Mouse (Mus musculus) myocyte (in vitro differentiated cells): ENCODE data around the gene Myh6. TPM values are rescaled to one million over a fixed set of nuclear protein-coding genes. Genes with fewer than 3 reads are reported as not detected.

ENCODE experiments used
- H3K27me3 ChIP-seq: one replicate; pipeline ENCODE4 v1.6.1; 2011; ENCODE audit not compliant: control insufficient read depth, insufficient read depth, insufficient read length
- H3K36me3 ChIP-seq: one replicate; pipeline ENCODE4 v1.6.1; 2011; ENCODE audit not compliant: control insufficient read depth, insufficient read depth
- H3K4me2 ChIP-seq: one replicate; pipeline ENCODE4 v1.6.1; 2011; ENCODE audit warnings: low read depth, control low read depth
- H3K4me3 ChIP-seq: one replicate; pipeline ENCODE4 v1.5.1; 2011; ENCODE audit warnings: mild to moderate bottlenecking, control low read depth, moderate library complexity
- H3K79me2 ChIP-seq: one replicate; pipeline ENCODE4 v1.6.1; 2011; ENCODE audit not compliant: control insufficient read depth, insufficient read depth
- H3ac ChIP-seq: one replicate; pipeline ENCODE4 v1.6.1; 2011; ENCODE audit not compliant: control insufficient read depth, insufficient read length
- CEBPB ChIP-seq: IDR thresholded peaks from 2 replicates; pipeline ENCODE4 v1.6.1; 2011; ENCODE audit warnings: mild to moderate bottlenecking, moderate library complexity; ENCODE audit not compliant: poor library complexity, insufficient read depth, severe bottlenecking
- E2F4 ChIP-seq: IDR thresholded peaks from one replicate; pipeline ENCODE4 v1.6.1; 2011; ENCODE audit warnings: mild to moderate bottlenecking, control low read depth, moderate library complexity; ENCODE audit not compliant: insufficient read depth
- MAX ChIP-seq: IDR thresholded peaks from one replicate; pipeline ENCODE4 v1.6.1; 2011; ENCODE audit warnings: low read depth, mild to moderate bottlenecking, control low read depth
- MYOD1 ChIP-seq, 3 experiments: IDR thresholded peaks; one replicate each; pipeline ENCODE4 v1.6.1; 2011; ENCODE audit warnings: control low read depth in 2 of 3, low read depth in 2 of 3, mild to moderate bottlenecking in 2 of 3, moderate library complexity in 1 of 3; ENCODE audit not compliant: insufficient read length in 2 of 3, control insufficient read depth in 1 of 3
- MYOG ChIP-seq, 3 experiments: IDR thresholded peaks; one replicate each; pipeline ENCODE4 v1.6.1; 2011; ENCODE audit warnings: control low read depth in 2 of 3, low read depth in 2 of 3, mild to moderate bottlenecking in 2 of 3; ENCODE audit not compliant: insufficient read length in 2 of 3, control insufficient read depth in 1 of 3, insufficient read depth in 1 of 3
- POLR2A ChIP-seq: IDR thresholded peaks from one replicate; pipeline ENCODE4 v1.6.1; 2011; ENCODE audit warnings: low read depth, mild to moderate bottlenecking, control low read depth, moderate library complexity; ENCODE audit not compliant: insufficient read length
- POLR2AphosphoS2 ChIP-seq: IDR thresholded peaks from one replicate; pipeline ENCODE4 v1.6.1; 2011; ENCODE audit warnings: low read depth, control low read depth; ENCODE audit not compliant: insufficient read length
- REST ChIP-seq: IDR thresholded peaks from one replicate; pipeline ENCODE4 v1.6.1; 2011; ENCODE audit warnings: mild to moderate bottlenecking, control low read depth, moderate library complexity; ENCODE audit not compliant: insufficient read depth, insufficient read length
- SRF ChIP-seq: IDR thresholded peaks from one replicate; pipeline ENCODE4 v1.6.1; 2011; ENCODE audit warnings: low read depth; ENCODE audit not compliant: control insufficient read depth, insufficient read length
- TCF12 ChIP-seq: IDR thresholded peaks from one replicate; pipeline ENCODE4 v1.6.1; 2011; ENCODE audit warnings: mild to moderate bottlenecking, control low read depth; ENCODE audit not compliant: poor library complexity, insufficient read depth, severe bottlenecking
- TCF3 ChIP-seq: IDR thresholded peaks from one replicate; pipeline ENCODE4 v1.6.1; 2011; ENCODE audit warnings: low read depth, control low read depth; ENCODE audit not compliant: insufficient read length
- USF1 ChIP-seq: IDR thresholded peaks from one replicate; pipeline ENCODE4 v1.6.1; 2011; ENCODE audit warnings: low read depth, mild to moderate bottlenecking, control low read depth, moderate library complexity
- polyA plus RNA-seq: library from polyadenylated mRNA; unstranded; fragments of >200 nt; fragmentation: generic; extraction: Trizol; gene quantifications from one replicate; pipeline ENCODE4 v1.2.1, GENCODE M21; 2012; ENCODE audit warnings: missing spikeins

The Myh6 gene
- polyA plus RNA-seq, 1 experiment = 15.0 TPM

DNA sequence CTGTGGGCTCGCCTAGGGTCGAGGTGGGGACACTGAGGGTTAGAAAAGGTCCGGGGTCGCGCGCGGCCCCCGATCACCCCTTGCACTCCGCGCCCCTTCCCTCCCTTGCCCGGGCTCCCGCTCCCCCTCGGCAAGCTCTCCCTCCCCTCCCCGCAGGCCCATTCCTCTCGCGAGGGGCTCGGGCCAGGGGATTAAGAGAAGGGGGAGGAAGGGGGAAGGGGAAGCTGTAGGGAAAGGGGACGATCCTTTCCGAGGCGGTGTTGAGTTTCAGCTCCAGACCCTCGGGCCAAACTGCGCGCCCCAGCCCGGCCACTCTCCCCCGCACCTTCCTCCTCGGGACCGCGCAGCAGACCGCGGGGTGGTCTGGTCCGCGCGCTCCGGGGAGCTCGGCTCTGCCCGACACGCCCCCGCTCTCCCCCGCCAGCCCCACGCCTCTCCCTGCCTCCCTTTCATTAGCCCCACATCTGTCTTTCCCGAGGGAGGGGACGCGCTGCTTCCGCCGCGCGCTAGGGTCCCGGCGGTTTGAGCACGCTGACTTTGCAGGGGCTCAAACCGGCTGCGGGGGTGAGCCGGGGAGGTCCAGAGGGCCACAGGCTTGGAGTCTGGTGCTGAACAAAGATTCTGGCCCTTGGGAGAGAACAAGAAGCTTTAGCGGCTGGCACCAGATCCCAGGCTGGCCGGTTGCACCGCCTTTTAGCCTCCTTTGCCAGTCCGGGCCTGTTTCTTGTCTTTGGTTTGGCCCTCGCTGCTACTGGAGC is 40.1 kb downstream of the Myh6 start:
- Histone ChIP-seq H3K79me2 (no peaks in the 10 kb centered on the region), H3K4me3 (no peak overlapping the region), H3ac (no peak overlapping the region), H3K4me2 (peak overlapping the region; percentile 34), H3K36me3 (no peaks in the 10 kb centered on the region), H3K27me3 (peaks cover 26% of the 10 kb centered on the region)
- TF ChIP-seq MYOD1 (IDR thresholded peaks at IDR 0.05; ENCODE audit: control insufficient read depth in 1 of 3, insufficient read length in 2 of 3, low read depth in 2 of 3) (no peak), POLR2A (no peak), TCF3 (no peak), CEBPB (no peak), MAX (no peak), POLR2AphosphoS2 (no peak), MYOG (IDR thresholded peaks at IDR 0.05; ENCODE audit: control insufficient read depth in 1 of 3, insufficient read depth in 1 of 3, insufficient read length in 2 of 3, low read depth in 2 of 3) (no peak), E2F4 (no peak), TCF12 (no peak), USF1 (no peak), SRF (no peak)

DNA sequence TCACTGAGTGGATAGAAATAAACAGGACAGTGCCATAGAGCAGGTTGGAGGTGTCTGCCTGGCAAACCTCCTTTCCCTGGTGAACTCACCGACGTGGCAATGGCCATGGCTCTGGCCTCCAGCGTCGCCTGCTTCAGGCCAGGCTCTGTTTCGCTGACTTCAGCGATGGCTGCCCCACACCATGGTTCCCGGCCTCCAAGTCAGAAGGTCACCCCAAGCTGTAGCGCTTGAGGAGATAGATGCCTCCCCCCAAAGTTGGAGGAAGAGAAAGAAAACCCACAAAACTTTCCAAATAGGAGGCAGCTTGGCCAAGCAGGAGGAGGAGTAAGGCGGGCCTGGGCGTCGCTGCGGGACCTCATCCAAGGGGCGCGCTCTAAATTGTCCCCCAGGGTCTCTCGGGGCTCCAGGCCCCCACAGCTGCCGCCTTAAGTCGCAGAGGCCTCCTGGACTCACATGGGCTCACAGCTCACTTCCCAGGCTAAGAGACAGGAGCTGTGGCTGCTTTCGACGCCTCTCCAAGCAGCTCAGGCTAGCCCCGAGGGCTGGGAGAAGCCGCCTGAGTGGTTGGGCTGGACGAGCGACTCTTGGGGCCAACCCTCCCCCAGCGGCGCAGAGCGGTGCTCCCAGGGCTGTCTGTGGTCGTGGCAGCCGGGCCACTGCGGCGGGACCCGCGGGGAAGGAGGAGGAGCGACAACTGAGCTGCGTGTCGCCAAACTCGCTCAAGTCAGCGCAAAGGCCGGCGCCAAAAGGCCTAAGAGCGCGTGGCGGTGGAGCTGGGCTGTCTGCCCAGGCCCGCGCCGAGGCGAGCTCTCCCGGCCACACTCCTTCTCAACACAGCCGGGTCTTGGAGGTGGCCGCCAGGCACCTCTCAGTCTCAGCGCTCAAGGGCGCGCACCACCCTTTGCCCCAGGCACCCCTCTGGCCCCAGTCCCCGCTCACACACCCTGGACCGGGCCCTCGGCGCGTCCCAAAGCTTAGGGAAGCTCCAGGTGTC is 41.1 kb downstream of the Myh6 start, which contains the start of gene Efs:
Efs (minus strand) TSS at position 778 of the 994 bp plus-strand sequence.
- H3K27me3 ChIP-seq = peaks cover 31% of the 10 kb centered on the region
- H3K36me3 ChIP-seq = no peaks in the 10 kb centered on the region
- no peak within 1 kb of the TSS for H3ac ChIP-seq
- no peaks in the 10 kb centered on the region for H3K79me2 ChIP-seq
- TF ChIP-seq MYOD1 (IDR thresholded peaks at IDR 0.05; ENCODE audit: control insufficient read depth in 1 of 3, insufficient read length in 2 of 3, low read depth in 2 of 3) (peak in 1 of 3 experiments; percentile 11), MYOG (IDR thresholded peaks at IDR 0.05; ENCODE audit: control insufficient read depth in 1 of 3, insufficient read depth in 1 of 3, insufficient read length in 2 of 3, low read depth in 2 of 3) (no peak), TCF12 (no peak), CEBPB (no peak)
- peak within 1 kb of the TSS; percentile 34 for H3K4me2 ChIP-seq
- no peak within 1 kb of the TSS for H3K4me3 ChIP-seq

DNA sequence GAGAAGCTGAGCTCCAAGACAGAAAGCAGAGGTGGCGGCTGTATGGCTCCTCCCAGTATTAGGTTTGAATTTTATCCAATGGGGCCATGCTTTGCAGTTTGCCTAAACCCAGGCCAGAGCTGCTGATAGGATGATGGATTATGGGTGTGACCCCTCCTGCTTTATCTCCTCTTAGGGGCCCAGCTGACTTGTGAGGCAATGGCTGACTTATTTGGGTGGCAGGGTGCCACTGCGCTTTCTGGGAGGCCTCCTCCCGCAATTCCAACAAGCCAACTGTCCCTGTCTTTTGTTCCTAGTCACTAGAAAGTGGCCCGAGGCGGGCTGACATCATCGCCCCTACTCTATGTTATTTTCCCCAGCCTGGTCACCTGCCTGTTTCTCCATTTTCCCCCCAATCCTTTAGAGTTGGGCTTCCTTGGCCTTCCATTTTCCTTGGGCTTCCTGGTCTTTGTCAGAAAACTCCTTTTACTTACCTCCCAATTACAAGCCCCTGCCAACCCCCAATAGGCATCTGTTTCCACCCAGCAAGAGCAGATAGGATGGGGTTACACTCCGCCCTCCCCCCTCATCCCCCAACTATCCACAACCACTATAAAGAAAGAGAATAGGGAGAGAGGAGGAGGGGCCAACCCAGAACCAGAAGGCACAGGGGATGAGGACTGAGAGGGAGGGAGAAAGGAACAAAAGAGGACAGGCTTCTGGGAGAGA is 41.9 kb downstream of the Myh6 start:
- H3K79me2 ChIP-seq = no peaks in the 10 kb centered on the region
- no peak overlapping the region for H3K4me3 ChIP-seq
- TF ChIP-seq SRF (no peak), CEBPB (no peak), REST (no peak), E2F4 (no peak), POLR2AphosphoS2 (no peak), MYOD1 (IDR thresholded peaks at IDR 0.05; ENCODE audit: control insufficient read depth in 1 of 3, insufficient read length in 2 of 3, low read depth in 2 of 3) (no peak), MAX (no peak), TCF12 (no peak), MYOG (IDR thresholded peaks at IDR 0.05; ENCODE audit: control insufficient read depth in 1 of 3, insufficient read depth in 1 of 3, insufficient read length in 2 of 3, low read depth in 2 of 3) (no peak), USF1 (no peak), POLR2A (no peak), TCF3 (no peak)
- H3K4me2 ChIP-seq = peak overlapping the region; percentile 24
- H3K27me3 ChIP-seq = peaks cover 35% of the 10 kb centered on the region
- H3ac ChIP-seq = no peak overlapping the region
- no peaks in the 10 kb centered on the region for H3K36me3 ChIP-seq

DNA sequence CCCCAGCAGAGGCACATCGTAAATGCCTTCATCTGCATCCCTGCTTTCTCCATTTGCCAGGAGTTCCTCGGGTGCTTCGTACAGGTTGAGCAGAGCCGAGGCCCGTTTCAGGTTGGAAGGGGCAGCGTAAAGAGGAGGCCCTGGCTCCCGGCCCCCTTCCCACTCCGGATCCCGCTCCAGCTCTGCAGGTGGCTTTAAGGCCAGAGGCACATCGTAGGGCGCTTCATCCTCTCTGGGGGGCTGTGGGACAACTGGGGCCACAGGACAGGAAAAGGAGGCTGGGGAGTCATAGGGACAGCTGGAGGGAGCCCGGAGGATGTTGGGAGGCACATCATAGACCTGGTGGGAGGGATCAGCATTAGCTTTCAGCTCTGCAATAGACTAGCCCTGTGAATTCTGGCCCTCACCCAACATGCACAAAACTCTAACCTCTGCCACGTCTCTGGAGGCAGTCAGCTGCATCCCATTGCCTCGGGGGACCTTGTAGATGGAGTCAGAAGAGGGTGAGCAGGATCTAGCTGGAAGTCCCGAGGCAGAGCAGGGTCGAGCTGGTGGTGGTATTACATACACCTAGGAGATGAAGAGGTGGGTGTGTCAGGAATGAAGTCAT is 46.5 kb downstream of the Myh6 start:
- TF ChIP-seq MYOG (IDR thresholded peaks at IDR 0.05; ENCODE audit: control insufficient read depth in 1 of 3, insufficient read depth in 1 of 3, insufficient read length in 2 of 3, low read depth in 2 of 3) = no peak
- no peak overlapping the region for H3ac ChIP-seq
- peaks cover 36% of the 10 kb centered on the region for H3K27me3 ChIP-seq
- H3K4me3 ChIP-seq = no peak overlapping the region
- H3K4me2 ChIP-seq = no peak overlapping the region
- no peaks in the 10 kb centered on the region for H3K79me2 ChIP-seq
- no peaks in the 10 kb centered on the region for H3K36me3 ChIP-seq
